Mouse (Mus musculus): ENCODE results near the gene Mutyh. TPM values are rescaled to one million over a fixed set of nuclear protein-coding genes. Genes with fewer than 3 reads are reported as not detected.
"Not testable (repeated sequence)": the region's sequence is repeated elsewhere in the genome, so short reads cannot be mapped to it uniquely, and the experiment has no call there.

Gene Mutyh
- polyA plus RNA-seq, 1 experiment from 2014 or later, result 8.3 TPM

GRCm38 (mm10) chr4:116827819-116828218 lies 20.3 kb downstream of the Mutyh start:
- Histone ChIP-seq H3K4me2 (no peak overlapping the region), H3K36me3 (no peaks in the 10 kb centered on the region), H3K4me3 (no peak overlapping the region), H3K9me3 (no peaks in the 10 kb centered on the region), H3K27ac (replicated peaks) (no peak overlapping the region), H3K27me3 (no peaks in the 10 kb centered on the region), H3K9ac (0 out of 2 replicates have a peak overlapping the region, but pooled peaks have one; percentile 2), H3K4me1 (replicated peaks) (peaks cover 38% of the 10 kb centered on the region)
- no peak for ATAC-seq (ENCODE audit: low read depth)
- WGBS, result 2% methylated on average over 4 of the region's 4 CpGs

DNA sequence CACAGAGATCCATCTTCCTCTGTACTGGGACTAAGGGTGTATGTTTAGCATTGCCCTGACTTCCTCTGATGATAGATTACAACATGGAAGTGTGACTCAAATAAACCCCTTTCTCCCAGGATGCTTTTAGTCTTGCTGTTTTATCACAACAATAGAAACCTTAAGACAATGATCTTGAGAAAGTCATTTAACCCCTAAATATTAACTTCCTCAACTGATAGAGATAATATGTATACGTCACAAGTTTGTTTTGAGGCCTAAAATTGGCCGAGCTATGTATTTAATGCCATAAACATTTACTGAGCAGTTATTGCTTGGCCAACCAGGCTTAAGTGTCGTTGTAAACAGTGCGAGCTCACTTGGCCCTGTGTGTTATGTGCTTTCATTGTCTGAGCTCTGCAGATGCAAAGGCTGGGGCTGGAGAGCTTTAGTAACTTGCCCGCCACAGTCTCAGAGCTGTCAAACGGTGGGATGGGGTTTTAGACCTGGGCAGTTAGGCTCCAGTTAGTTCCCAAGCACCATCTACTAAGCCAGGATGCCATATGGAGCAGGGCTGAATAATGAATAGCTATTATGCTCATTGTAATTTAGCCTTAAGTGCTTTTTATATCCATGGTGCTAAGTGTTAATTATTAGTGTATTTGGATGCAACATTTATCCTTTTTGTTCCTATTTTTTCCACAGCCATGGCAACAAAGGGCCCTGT lies 22.0 kb downstream of the Mutyh start:
- peak overlapping the region; percentile 23 for H3K9ac ChIP-seq
- H3K27me3 ChIP-seq, result no peaks in the 10 kb centered on the region
- peak overlapping the region; percentile 86 for H3K27ac ChIP-seq (replicated peaks)
- H3K4me3 ChIP-seq, result no peak overlapping the region
- no peak overlapping the region for H3K4me2 ChIP-seq
- ATAC-seq (ENCODE audit: low read depth), result peak; percentile 24; the same call in 1 of the 2 replicates
- H3K36me3 ChIP-seq, result no peaks in the 10 kb centered on the region
- H3K4me1 ChIP-seq (replicated peaks), result peaks cover 32% of the 10 kb centered on the region
- no peaks in the 10 kb centered on the region for H3K9me3 ChIP-seq
- 18% methylated on average over 6 of the region's 6 CpGs for WGBS

GRCm38 (mm10) chr4:116830070-116830368 lies 22.5 kb downstream of the Mutyh start:
- Histone ChIP-seq H3K4me1 (replicated peaks) (peaks cover 30% of the 10 kb centered on the region), H3K4me3 (no peak overlapping the region), H3K9me3 (no peaks in the 10 kb centered on the region), H3K36me3 (no peaks in the 10 kb centered on the region), H3K9ac (peak overlapping the region; percentile 23), H3K27ac (replicated peaks) (peak overlapping the region; percentile 86), H3K27me3 (no peaks in the 10 kb centered on the region), H3K4me2 (no peak overlapping the region)
- 9% methylated on average over 6 of the region's 6 CpGs for WGBS
- ATAC-seq (ENCODE audit: low read depth), result peak; percentile 71; the same call in 1 of the 2 replicates

GRCm38 (mm10) chr4:116838999-116839398 lies 31.5 kb downstream of the Mutyh start:
- H3K4me3 ChIP-seq, result no peak overlapping the region
- H3K9me3 ChIP-seq, result no peaks in the 10 kb centered on the region
- H3K4me2 ChIP-seq, result no peak overlapping the region
- no peaks in the 10 kb centered on the region for H3K27me3 ChIP-seq
- no peaks in the 10 kb centered on the region for H3K36me3 ChIP-seq
- H3K9ac ChIP-seq, result no peak overlapping the region
- no peak for ATAC-seq (ENCODE audit: low read depth)
- WGBS, result 21% methylated on average over 2 of the region's 2 CpGs
- no peaks in the 10 kb centered on the region for H3K4me1 ChIP-seq (replicated peaks)
- no peak overlapping the region for H3K27ac ChIP-seq (replicated peaks)

DNA sequence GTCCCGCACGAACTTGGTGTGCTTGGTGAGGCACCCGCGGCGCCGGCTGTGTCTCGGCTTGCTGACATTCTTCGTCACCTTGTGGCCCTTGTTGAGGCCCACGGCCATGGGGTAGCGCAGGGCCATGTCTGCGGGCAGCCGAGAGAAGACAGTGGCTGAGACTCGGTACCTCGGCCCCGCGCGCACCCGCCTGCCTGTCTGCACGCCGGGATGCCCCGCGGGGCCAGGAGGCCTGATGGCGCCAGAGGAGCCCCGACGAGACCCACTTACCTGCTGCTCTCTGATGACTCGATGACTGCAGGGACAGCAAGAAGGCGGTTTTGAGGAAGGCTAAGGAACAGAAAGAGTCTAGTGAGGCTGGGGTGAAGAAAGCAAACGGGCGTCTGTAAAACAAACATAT lies 32.6 kb downstream of the Mutyh start:
- H3K36me3 ChIP-seq, result not testable (repeated sequence)
- 0 out of 2 replicates have a peak overlapping the region, but pooled peaks have one; percentile 20 for H3K4me2 ChIP-seq
- WGBS, result 39% methylated on average over 22 of the region's 29 CpGs

GRCm38 (mm10) chr4:116840841-116841240 lies 33.3 kb downstream of the Mutyh start:
- Histone ChIP-seq H3K9me3 (no peaks in the 10 kb centered on the region), H3K9ac (no peak overlapping the region), H3K4me1 (replicated peaks) (no peaks in the 10 kb centered on the region), H3K4me3 (no peak overlapping the region), H3K36me3 (no peaks in the 10 kb centered on the region), H3K4me2 (no peak overlapping the region), H3K27me3 (no peaks in the 10 kb centered on the region), H3K27ac (replicated peaks) (no peak overlapping the region)
- ATAC-seq (ENCODE audit: low read depth), result no peak
- 88% methylated on average over 6 of the region's 6 CpGs for WGBS

More for the DNA sequence above, 32.6 kb downstream of the Mutyh start:
- not testable (repeated sequence) for H3K4me1 ChIP-seq (replicated peaks); H3K4me3 ChIP-seq; H3K9ac ChIP-seq; ATAC-seq (ENCODE audit: low read depth); H3K9me3 ChIP-seq; H3K27ac ChIP-seq (replicated peaks); H3K27me3 ChIP-seq

DNA sequence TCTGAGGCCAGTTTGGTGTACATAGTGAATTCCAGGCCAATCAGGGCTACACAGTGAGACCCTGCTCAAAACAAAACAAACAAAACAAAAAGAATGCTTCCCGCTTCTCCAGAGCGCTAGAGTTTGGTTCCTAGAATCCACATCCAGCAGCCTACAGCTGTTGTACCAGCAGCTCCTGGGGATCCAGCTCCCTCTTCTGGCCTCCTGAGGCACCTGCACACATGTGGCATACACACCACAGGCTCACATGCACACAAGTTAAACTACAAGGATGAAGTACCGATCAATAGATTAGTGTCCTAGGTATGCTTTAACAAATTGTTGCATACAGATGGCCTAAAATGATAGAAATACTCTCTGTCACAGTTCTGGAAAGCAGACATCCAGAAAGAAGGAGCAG lies 36.8 kb downstream of the Mutyh start:
- no peaks in the 10 kb centered on the region for H3K4me1 ChIP-seq (replicated peaks)
- H3K9me3 ChIP-seq, result no peaks in the 10 kb centered on the region
- H3K4me3 ChIP-seq, result no peak overlapping the region
- H3K4me2 ChIP-seq, result no peak overlapping the region
- H3K36me3 ChIP-seq, result no peaks in the 10 kb centered on the region
- no peaks in the 10 kb centered on the region for H3K27me3 ChIP-seq
- 93% methylated on average over 3 of the region's 3 CpGs for WGBS
- H3K27ac ChIP-seq (replicated peaks), result no peak overlapping the region
- H3K9ac ChIP-seq, result no peak overlapping the region
- ATAC-seq (ENCODE audit: low read depth), result no peak

- no peaks in the 10 kb centered on the region for H3K27me3 ChIP-seq
- no peak overlapping the region for H3K27ac ChIP-seq (replicated peaks)
- no peaks in the 10 kb centered on the region for H3K36me3 ChIP-seq
- no peak for ATAC-seq (ENCODE audit: low read depth)
- 82% methylated on average over 3 of the region's 3 CpGs for WGBS
- no peak overlapping the region for H3K4me3 ChIP-seq
- H3K4me1 ChIP-seq (replicated peaks), result peaks cover 4% of the 10 kb centered on the region; the same call in 1 of the 2 replicates
- H3K9me3 ChIP-seq, result no peaks in the 10 kb centered on the region
- no peak overlapping the region for H3K9ac ChIP-seq
- no peak overlapping the region for H3K4me2 ChIP-seq
Observed at GRCm38 (mm10) chr4:116849901-116850300, 42.4 kb downstream of the Mutyh start.

DNA sequence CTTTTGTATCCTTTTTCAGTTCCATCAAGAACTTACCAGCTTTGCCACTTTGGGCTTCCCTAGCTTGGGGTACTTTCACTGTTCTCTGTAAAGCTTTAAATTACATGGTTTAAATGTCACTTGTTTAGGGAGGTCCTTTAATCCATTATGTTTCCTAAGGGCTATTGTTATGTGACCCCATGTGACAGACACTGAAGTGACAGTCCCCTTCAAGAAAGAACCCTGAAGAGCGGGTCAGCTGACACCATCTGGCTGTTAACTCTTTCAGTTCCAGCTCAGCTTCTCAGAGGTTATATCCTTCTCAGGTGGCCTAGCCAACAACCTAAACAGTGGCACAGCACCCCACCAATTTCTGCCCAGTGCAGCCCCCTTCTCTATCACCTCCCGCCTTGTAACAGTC lies 46.8 kb downstream of the Mutyh start:
- Histone ChIP-seq H3K9me3 (no peaks in the 10 kb centered on the region), H3K27ac (replicated peaks) (no peak overlapping the region), H3K9ac (no peak overlapping the region), H3K4me3 (no peak overlapping the region), H3K36me3 (no peaks in the 10 kb centered on the region), H3K4me2 (no peak overlapping the region), H3K27me3 (no peaks in the 10 kb centered on the region), H3K4me1 (replicated peaks) (peaks cover 4% of the 10 kb centered on the region; the same call in 1 of the 2 replicates)
- 21% methylated on average over 2 of the region's 2 CpGs for WGBS
- ATAC-seq (ENCODE audit: low read depth), result no peak

DNA sequence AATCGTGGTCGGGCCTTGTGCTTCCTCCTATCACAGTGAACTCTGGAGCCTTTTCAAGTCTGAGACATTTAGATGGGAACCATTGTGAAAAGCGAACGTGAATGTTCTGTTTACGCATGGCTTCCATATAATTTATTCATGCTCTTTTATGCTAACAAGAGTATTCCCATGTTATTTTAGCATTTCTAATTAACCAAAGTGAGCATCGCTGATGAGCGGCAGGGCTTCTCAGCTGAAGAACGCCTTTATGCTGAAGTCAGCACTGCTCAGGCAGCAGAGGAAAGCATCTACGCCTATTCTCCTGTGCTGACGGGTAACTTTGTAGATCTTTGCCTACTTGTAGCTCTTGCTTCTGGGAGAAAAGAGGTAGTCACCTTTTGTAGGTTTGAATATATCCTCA lies 49.7 kb downstream of the Mutyh start:
- H3K4me2 ChIP-seq, result no peak overlapping the region
- WGBS, result 60% methylated on average over 10 of the region's 10 CpGs
- no peaks in the 10 kb centered on the region for H3K9me3 ChIP-seq
- H3K4me1 ChIP-seq (replicated peaks), result peaks cover 4% of the 10 kb centered on the region; the same call in 1 of the 2 replicates
- no peaks in the 10 kb centered on the region for H3K36me3 ChIP-seq
- no peak for ATAC-seq (ENCODE audit: low read depth)
- no peak overlapping the region for H3K4me3 ChIP-seq
- H3K27me3 ChIP-seq, result no peaks in the 10 kb centered on the region
- H3K9ac ChIP-seq, result no peak overlapping the region
- no peak overlapping the region for H3K27ac ChIP-seq (replicated peaks)

- Histone ChIP-seq H3K4me1 (replicated peaks) (no peaks in the 10 kb centered on the region), H3K36me3 (no peaks in the 10 kb centered on the region), H3K9me3 (no peaks in the 10 kb centered on the region), H3K4me3 (no peak overlapping the region), H3K9ac (no peak overlapping the region), H3K27ac (replicated peaks) (no peak overlapping the region), H3K27me3 (no peaks in the 10 kb centered on the region), H3K4me2 (no peak overlapping the region)
- 56% methylated on average over 5 of the region's 5 CpGs for WGBS
- ATAC-seq (ENCODE audit: low read depth), result no peak
Observed at GRCm38 (mm10) chr4:116859711-116860110, 52.2 kb downstream of the Mutyh start.

DNA sequence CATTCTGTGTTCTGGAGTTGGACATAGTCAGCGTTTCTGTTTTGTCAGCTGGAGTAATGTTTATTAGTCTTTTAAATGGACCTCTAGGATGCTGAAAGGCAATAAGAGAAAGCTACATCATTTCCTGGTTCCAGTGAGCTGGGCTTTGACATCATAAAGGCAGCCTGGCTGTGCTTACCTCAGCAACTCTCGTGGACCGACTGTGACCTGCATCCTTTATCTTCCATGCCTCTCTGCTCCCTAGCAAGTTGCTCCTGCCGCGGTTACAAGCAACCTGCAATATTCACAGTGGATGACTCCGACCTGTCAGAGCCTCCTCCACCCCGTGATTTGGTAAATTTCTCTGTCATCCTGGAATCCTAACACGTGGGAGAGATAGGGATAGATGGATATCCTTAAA lies 54.5 kb downstream of the Mutyh start:
- Histone ChIP-seq H3K27me3 (no peaks in the 10 kb centered on the region), H3K27ac (replicated peaks) (no peak overlapping the region), H3K36me3 (no peaks in the 10 kb centered on the region), H3K4me2 (no peak overlapping the region), H3K4me3 (no peak overlapping the region), H3K9ac (no peak overlapping the region), H3K9me3 (no peaks in the 10 kb centered on the region), H3K4me1 (replicated peaks) (no peaks in the 10 kb centered on the region)
- WGBS, result 69% methylated on average over 8 of the region's 8 CpGs
- no peak for ATAC-seq (ENCODE audit: low read depth)
